Comparison of ENCODE assay signal across 26 mouse cellular contexts in genomic region chr9:117927466-117927847, GRCm38 (mm10).
DNase-seq lines count a peak whose midpoint lies in the region; ATAC-seq and TF ChIP-seq lines count a peak whose summit lies in the region.
"Had no signal": no experiment of that assay in that cellular context is flagged by ENCODE, and none has a peak within 500 bp of the region (broad histone marks: within the 10 kb centered on the region; RNA-seq: fewer than 3 reads in every experiment).

No protein-coding gene starts in this region.

- 50% methylated on average over 7 of the region's 7 CpGs for WGBS in liver, embryonic 11.5 days
- WGBS in heart, embryonic 11.5 days (ENCODE audit: insufficient replicate concordance) = 77% methylated on average over 7 of the region's 7 CpGs
- WGBS in heart, adult 2 months = 61% methylated on average over 7 of the region's 7 CpGs

- H3K27me3 ChIP-seq in liver, embryonic 11.5 days (replicated peaks; ENCODE audit: control insufficient read depth, insufficient read depth, low read length) = no peaks in the 10 kb centered on the region
- H3K27me3 ChIP-seq in megakaryocyte, embryonic 14.5 days (replicated peaks) = no peaks in the 10 kb centered on the region
- H3K27me3 ChIP-seq in heart, embryonic 11.5 days (ENCODE audit: control insufficient read depth, insufficient read depth, low read length) = 0 out of 2 replicates have a peak, but pooled peaks cover 2% of the 10 kb centered on the region
- H3K27me3 ChIP-seq in heart, adult 2 months (ENCODE audit: control insufficient read depth, insufficient read depth, low read length) = no peaks in the 10 kb centered on the region
- H3K27me3 ChIP-seq: embryonic facial prominence, embryonic 15.5 days; heart, embryonic 13.5 days; hindbrain, embryonic 12.5 days; limb, embryonic 12.5 days; lung, embryonic 15.5 days; midbrain, embryonic 12.5 days; neural tube, embryonic 12.5 days had no signal

- H3K27ac ChIP-seq in liver, embryonic 11.5 days (ENCODE audit: low read depth, low read length) = no peak overlapping the region
- H3K27ac ChIP-seq in heart, embryonic 11.5 days (ENCODE audit: low read depth, low read length) = no peak overlapping the region
- no peak overlapping the region for H3K27ac ChIP-seq in heart, adult 2 months
- H3K27ac ChIP-seq: embryonic facial prominence, embryonic 15.5 days; gastrocnemius, adult 2 months; heart, embryonic 13.5 days; hindbrain, embryonic 12.5 days; limb, embryonic 12.5 days; liver, embryonic 14.5 days; lung, embryonic 15.5 days; midbrain, embryonic 12.5 days; neural tube, embryonic 12.5 days had no signal

- H3K4me1 ChIP-seq in liver, embryonic 11.5 days (replicated peaks; ENCODE audit: control insufficient read depth, insufficient read depth, low read length) = no peaks in the 10 kb centered on the region; the same call in 1 of the 2 replicates
- peaks cover 69% of the 10 kb centered on the region for H3K4me1 ChIP-seq in megakaryocyte, embryonic 14.5 days
- H3K4me1 ChIP-seq in heart, embryonic 11.5 days (ENCODE audit: control insufficient read depth, insufficient read depth, low read length) = 0 out of 2 replicates have a peak, but pooled peaks cover 3% of the 10 kb centered on the region
- H3K4me1 ChIP-seq in heart, adult 2 months (ENCODE audit: control insufficient read depth, insufficient read depth, low read length) = no peaks in the 10 kb centered on the region
- H3K4me1 ChIP-seq: embryonic facial prominence, embryonic 15.5 days; hindbrain, embryonic 12.5 days; lung, embryonic 15.5 days; midbrain, embryonic 12.5 days; neural tube, embryonic 12.5 days had no signal

- no peak for TF ChIP-seq CTCF in heart, adult 2 months (IDR thresholded peaks at IDR 0.05)

- DNase-seq in liver, embryonic 11.5 days (ENCODE audit: low spot score) = no peak
- DNase-seq in liver = no peak
- DNase-seq in c-Kit-positive CD71-negative TER-119-negative erythroid progenitor cells, embryonic 14.5 days (ENCODE audit: low read depth) = peak; percentile 8
- DNase-seq in natural killer cell, adult 2 months (ENCODE audit: low spot score in 2 of 2) = no peak
- no peak for DNase-seq in heart, adult 2 months
- DNase-seq: adrenal gland, postnatal 25 days; cerebellum, adult 9-10 months; gastrocnemius, adult 2 months; heart, adult 11 months; heart, postnatal 14 days; kidney, adult 8-10 months; kidney, postnatal 10 days; lung, postnatal 36 days; retina, postnatal 1 day; spleen, adult 18-20 months had no signal

- ATAC-seq in liver, embryonic 11.5 days (replicated peaks; ENCODE audit: low FRiP score) = 0 out of 2 replicates have a peak, but pooled peaks have one; percentile 32
- ATAC-seq in heart, embryonic 11.5 days (replicated peaks; ENCODE audit: insufficient number of reproducible peaks, low FRiP score, low TSS enrichment) = no peak
- ATAC-seq: forebrain, embryonic 14.5 days had no signal

- H3K4me3 ChIP-seq in liver, embryonic 11.5 days (ENCODE audit: low read depth, low read length) = no peak overlapping the region
- H3K4me3 ChIP-seq in megakaryocyte, embryonic 14.5 days (replicated peaks) = peak overlapping the region; percentile 87
- H3K4me3 ChIP-seq in heart, embryonic 11.5 days (ENCODE audit: low read depth, low read length) = no peak overlapping the region
- no peak overlapping the region for H3K4me3 ChIP-seq in heart, adult 2 months
- H3K4me3 ChIP-seq: embryonic facial prominence, embryonic 15.5 days; gastrocnemius, adult 2 months; heart, embryonic 13.5 days; hindbrain, embryonic 12.5 days; limb, embryonic 12.5 days; lung, embryonic 15.5 days; midbrain, embryonic 12.5 days; neural tube, embryonic 12.5 days had no signal

- H3K4me2 ChIP-seq in liver, embryonic 11.5 days = no peak overlapping the region
- no peak overlapping the region for H3K4me2 ChIP-seq in heart, embryonic 11.5 days
- H3K4me2 ChIP-seq: embryonic facial prominence, embryonic 15.5 days; heart, embryonic 13.5 days; hindbrain, embryonic 12.5 days; limb, embryonic 12.5 days; lung, embryonic 15.5 days; midbrain, embryonic 12.5 days; neural tube, embryonic 12.5 days had no signal

- TF ChIP-seq EP300 in heart, adult 2 months (IDR thresholded peaks at IDR 0.05; ENCODE audit: insufficient read depth, low read depth, low read length) = no peak

- H3K9me3 ChIP-seq in liver, embryonic 11.5 days (ENCODE audit: control insufficient read depth, low read length) = no peaks in the 10 kb centered on the region
- H3K9me3 ChIP-seq in megakaryocyte, embryonic 14.5 days = no peaks in the 10 kb centered on the region
- H3K9me3 ChIP-seq in heart, embryonic 11.5 days (replicated peaks; ENCODE audit: control insufficient read depth, low read length) = no peaks in the 10 kb centered on the region
- H3K9me3 ChIP-seq: embryonic facial prominence, embryonic 15.5 days; heart, embryonic 13.5 days; hindbrain, embryonic 12.5 days; limb, embryonic 12.5 days; lung, embryonic 15.5 days; midbrain, embryonic 12.5 days; neural tube, embryonic 12.5 days had no signal

- no peak overlapping the region for H3K9ac ChIP-seq in liver, embryonic 11.5 days (ENCODE audit: low read depth, low read length)
- H3K9ac ChIP-seq in heart, embryonic 11.5 days (ENCODE audit: low read depth, low read length) = no peak overlapping the region
- no peak overlapping the region for H3K9ac ChIP-seq in heart, adult 2 months (ENCODE audit: low read depth, low read length)
- H3K9ac ChIP-seq: embryonic facial prominence, embryonic 15.5 days; heart, embryonic 13.5 days; hindbrain, embryonic 12.5 days; limb, embryonic 12.5 days; liver, embryonic 14.5 days; lung, embryonic 15.5 days; midbrain, embryonic 12.5 days; neural tube, embryonic 12.5 days had no signal

- no peaks in the 10 kb centered on the region for H3K36me3 ChIP-seq in liver, embryonic 11.5 days (ENCODE audit: control insufficient read depth, insufficient read depth, low read length)
- H3K36me3 ChIP-seq in megakaryocyte, embryonic 14.5 days (replicated peaks; ENCODE audit: low read length) = no peaks in the 10 kb centered on the region
- no peaks in the 10 kb centered on the region for H3K36me3 ChIP-seq in heart, embryonic 11.5 days (ENCODE audit: control insufficient read depth, insufficient read depth, low read length)
- no peaks in the 10 kb centered on the region for H3K36me3 ChIP-seq in heart, adult 2 months (ENCODE audit: control insufficient read depth, insufficient read depth, low read length)
- H3K36me3 ChIP-seq: embryonic facial prominence, embryonic 15.5 days; heart, embryonic 13.5 days; hindbrain, embryonic 12.5 days; limb, embryonic 12.5 days; lung, embryonic 15.5 days; midbrain, embryonic 12.5 days; neural tube, embryonic 12.5 days had no signal

- intact Hi-C loops in heart, adult 2 months (cut with DNase I) = no loop called here

- no peak for TF ChIP-seq POLR2A in heart, adult 2 months (IDR thresholded peaks at IDR 0.05; ENCODE audit: insufficient read depth, low read depth, low read length)

- H3K79me2 ChIP-seq in heart, adult 2 months (replicated peaks; ENCODE audit: control insufficient read depth, insufficient read depth, low read length) = no peaks in the 10 kb centered on the region
